Mouse (Mus musculus) layer of hippocampus, adult 18-20 months (tissue): Measurements from ENCODE around the gene AC170998.1. TPM values are rescaled to one million over a fixed set of nuclear protein-coding genes. Genes with fewer than 3 reads are reported as not detected.
"Not testable (repeated sequence)": the region's sequence is repeated elsewhere in the genome, so short reads cannot be mapped to it uniquely, and the experiment has no call there.

Experiments used
- DNase-seq, 2 experiments: peaks; one replicate each; pipeline ENCODE4 v3.0.0; 2022; ENCODE audit warnings: low spot score in 2 of 2
- total RNA-seq, 2 experiments: library from RNA; stranded (reverse); gene quantifications; 2 replicates each; pipeline ENCODE4 v1.2.3; 2021

AC170998.1 gene
- total RNA-seq, 2 experiments from 2014 or later: 2.1 to 3.1 TPM

DNA sequence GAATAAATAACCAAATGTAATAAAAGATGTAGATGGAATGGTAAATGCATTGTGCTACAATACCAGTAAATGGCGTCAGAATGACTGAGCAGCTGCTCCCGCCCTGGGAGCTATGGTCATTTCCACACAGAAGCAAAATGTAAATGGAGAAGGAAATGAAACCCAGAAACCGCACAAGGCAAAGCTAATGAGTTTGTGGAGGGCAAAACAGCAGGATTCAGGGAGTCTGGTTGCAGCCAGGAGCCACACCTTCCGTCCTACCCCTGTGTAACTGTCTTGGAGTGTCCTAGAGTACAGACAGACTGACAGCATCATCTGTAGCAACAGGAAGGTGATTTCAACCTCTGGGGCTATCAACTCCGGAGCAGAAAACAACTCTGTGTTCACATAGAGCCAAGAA, 30.6 kb downstream of the AC170998.1 start:
- DNase-seq: no peak

DNA sequence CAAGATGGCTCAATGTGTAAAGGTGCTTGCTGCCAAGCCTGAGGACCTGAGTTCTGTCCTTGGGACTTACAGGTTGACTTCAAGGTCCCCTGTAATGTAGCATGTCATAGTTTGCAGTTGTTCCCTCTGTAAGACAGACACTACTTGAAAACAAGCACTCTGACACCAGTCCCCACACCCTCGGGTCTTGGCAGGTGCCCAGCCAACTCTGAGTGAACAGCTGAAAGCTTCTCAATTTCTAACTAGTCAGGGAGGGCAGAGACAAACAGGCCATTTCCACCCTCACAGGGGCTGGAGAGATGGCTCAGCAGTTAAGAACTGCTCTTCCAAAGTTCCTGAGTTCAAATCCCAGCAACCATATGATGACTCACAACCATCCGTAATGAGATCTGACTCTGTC, 31.6 kb downstream of the AC170998.1 start:
- no peak for DNase-seq

DNA sequence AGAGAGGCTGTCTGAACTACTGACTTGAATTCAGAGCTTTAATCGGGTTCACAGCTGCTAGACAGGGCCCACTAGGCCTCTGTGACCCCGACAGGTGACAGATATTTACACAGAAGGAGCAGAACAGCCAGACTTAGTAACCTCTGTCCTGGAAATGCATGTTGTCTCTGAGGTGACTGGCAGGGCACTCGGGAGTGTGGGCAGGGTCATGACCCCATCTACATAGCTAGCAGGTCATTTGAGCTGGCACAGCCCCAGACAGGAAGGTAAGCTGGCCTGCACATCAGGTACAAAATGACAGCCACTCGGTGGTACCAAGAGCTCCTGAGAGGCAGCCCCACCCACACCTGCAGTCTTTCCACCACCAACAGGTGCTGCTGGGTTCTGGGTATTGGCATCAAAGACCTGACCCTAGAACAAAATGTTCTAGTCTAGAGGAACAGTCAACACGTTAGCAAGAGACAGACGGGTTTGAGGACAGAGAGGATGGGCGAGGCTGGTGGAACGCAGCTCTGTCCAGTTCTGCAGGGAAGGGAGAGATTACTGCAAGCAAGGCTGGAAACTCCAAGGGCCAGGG, 34.9 kb downstream of the AC170998.1 start:
- no peak for DNase-seq

DNA sequence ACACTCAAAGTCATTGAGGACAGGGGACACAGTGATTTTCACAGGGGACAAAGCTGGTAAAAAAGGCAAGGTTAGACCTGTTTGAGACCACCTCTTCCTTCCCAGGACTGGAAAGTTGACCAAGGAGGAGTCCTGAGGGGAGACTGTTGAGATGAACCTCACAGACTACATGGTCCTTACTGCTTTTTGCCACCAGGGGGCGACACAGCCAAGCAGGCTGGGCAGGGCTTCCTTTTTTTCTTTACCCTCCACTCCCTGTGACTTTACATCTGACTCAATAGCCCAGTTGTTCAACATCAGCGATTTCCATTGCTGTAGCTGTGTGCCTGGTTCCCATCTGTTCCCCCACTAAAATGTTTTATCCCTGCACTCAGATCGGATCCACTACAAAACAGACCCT, 36.0 kb downstream of the AC170998.1 start:
- peak; percentile 37 to 76 for DNase-seq

DNA sequence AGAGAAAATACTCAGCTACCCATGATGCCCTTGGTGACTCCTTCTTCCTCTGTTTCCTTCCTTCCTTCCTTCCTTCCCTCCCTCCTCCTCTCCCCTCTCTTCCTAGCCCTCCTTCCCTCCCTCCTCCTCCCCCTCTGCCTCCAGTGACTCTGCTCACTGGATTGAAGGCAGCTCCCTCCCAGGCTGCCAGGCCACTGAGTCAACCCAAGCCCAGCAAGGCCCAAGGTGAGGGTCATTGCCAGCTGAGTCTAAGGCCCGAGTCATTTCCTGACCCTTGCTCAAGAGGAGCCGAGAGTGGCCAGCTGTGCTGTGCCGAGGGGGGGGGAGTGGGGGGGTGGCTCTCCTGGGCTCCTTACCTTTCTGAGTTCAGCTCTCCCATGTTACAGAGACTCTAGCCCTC, 40.3 kb downstream of the AC170998.1 start:
- no peak for DNase-seq

DNA sequence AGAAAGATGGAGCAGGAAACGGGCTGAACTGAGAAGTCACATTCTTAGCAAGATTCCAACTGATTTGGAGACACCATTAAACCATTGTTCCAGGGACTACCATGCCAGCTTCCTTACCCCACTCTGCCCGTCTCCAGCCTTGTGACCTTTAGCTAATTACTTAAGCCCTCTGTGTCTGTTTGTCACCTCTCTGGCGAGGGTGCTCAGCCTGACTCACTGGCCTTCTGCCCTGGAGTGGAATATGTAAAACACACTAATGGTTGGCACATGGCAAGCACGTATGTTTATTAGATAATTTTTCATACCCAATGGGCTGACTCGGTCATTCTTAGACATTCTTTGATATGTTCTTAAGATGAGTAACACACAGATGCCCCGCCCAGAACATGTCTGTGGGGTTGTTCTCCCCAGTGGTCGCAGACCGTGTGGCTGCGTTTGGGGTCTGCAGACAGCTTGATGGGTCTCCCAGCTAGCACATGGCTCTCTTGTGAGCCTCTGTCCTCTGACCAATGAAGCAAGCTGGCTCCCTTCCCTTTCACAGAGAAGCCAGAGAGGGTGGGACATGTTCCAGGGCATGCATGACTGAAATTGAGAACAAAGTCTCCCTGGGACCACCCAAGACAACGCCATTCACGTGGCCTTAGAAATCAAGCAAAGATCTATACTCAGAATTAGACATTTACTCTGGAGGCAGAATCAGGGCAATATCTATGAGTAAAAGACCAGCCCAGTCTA, 41.1 kb downstream of the AC170998.1 start:
- DNase-seq: no peak

DNA sequence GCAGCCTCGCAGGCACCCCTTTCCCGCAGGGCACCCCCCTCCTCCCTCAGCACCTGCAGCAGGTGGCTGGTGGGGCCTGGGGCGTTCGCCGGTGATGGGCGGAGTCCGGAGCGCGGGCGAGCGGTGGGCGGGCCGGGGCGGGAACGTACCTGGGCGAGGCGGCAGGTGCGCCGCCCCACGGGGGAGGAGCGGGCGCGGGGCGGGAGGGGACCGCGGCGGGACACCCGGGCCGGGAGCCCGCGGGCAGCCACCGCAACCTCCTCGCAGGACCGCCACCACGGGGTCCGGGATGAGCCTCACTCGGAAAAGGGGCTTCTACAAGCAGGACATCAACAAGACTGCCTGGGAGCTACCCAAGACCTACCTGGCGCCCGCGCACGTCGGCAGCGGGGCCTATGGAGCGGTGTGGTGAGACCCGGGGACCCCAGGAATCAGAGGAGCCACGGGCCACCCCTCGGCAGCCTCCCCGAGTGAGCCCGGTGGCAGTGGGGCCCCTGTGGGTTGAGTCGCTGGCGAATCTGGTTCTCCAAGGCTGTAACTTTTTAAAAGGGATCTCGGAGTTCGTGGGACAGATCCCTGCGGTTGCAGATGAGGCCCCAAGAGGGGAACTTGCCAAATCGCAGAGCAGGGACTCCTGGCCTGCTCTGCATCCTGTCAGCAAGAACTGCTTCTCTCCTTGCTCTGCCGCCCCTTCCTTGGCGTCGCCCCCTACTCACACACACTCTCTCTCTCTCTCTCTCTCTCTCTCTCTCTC, 43.4 kb downstream of the AC170998.1 start, which contains the start of gene Mapk13:
Mapk13 (plus strand) TSS at position 177 of the 754 bp plus-strand sequence.
- no peak for DNase-seq

DNA sequence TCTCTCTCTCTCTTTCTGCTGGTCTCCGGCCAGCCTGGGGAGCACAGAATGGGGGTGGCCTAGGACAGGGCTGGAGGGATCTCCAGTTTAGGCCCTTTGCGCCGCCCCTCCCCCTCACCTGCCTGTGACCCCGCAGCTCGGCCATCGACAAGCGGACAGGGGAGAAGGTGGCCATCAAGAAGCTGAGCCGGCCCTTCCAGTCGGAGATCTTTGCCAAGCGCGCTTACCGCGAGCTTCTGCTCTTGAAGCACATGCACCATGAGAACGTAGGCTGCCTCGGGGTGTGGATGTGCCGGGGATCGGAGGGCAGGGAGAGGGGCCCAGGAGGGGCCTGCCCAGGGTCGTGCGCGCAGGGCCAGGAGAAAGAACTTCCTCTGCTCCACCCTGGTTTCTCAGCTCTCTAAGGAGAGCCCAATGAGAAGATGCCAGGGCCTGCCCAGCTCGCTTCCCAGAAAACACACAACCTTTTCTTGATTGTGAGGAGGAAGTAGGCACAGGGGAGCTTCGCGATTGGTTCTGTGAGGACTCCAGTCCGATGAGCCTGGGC, 44.1 kb downstream of the AC170998.1 start:
- no peak for DNase-seq

DNA sequence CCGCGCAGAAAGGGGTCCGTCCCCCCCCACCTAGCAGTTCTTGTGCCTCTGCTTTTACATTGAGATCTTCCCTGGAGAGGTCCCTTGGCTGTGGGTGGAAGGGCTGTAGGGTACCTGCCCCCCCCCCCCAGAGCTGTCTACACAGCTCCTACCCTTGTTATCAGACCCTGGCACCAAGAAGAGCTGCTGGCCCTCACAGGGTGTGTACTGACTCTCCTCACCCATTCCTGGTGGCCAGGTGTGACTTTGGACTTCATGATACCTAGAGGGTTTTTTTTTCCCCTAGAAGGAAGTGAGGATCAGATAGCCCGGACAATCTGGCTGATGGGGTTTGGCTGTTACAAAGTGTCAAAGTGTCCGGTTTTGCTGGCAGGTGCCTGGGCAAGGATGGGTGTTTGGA, 45.4 kb downstream of the AC170998.1 start:
- DNase-seq: no peak

DNA sequence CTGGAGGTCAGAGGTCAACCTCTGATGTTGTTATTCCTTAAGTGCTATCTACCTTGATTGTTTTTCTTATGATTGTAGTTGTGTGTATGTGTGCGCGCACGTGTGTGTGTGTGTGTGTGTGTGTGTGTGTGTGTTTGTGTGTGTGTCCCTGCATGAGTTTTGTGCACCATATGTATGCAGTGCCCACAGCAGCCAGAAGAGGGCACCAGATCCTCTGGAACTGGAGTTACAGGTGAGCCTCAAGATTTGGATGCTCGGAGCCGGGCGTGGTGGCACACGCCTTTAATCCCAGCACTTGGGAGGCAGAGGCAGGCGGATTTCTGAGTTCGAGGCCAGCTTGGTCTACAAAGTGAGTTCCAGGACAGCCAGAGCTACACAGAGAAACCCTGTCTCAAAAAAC, 48.4 kb downstream of the AC170998.1 start:
- not testable (repeated sequence) for DNase-seq

DNA sequence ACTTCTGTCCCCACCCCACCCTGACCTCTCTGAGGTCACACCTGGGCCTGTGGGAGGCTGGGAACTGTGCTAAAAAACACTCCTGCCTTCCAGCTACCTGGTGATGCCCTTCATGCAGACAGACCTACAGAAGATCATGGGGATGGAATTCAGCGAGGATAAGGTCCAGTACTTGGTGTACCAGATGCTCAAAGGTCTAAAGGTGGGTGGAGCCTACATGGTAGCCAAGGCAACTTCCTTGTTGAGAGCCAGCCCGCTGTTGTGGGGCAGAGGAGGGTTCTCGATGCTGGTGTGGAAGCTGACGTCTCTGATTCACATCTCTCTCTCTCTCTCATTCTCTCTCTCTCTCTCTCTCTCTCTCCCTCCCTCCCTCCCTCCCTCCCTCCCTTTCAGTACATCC, 49.3 kb downstream of the AC170998.1 start:
- DNase-seq: no peak

Other genes starting within 250 kb of the AC170998.1 start
- gene Fkbp5, start 208.6 kb upstream of the AC170998.1 start, total RNA-seq: 10 to 100 TPM; 81.9 to 84.3 TPM
- not detected for gene Armc12, start 195.3 kb upstream of the AC170998.1 start, total RNA-seq
- gene Clpsl2, start 176.7 kb upstream of the AC170998.1 start, total RNA-seq: not detected
- not detected for gene Clps, start 165.3 kb upstream of the AC170998.1 start, total RNA-seq
- 1 to 10 TPM; 3.8 to 3.9 TPM for gene Lhfpl5, start 150.4 kb upstream of the AC170998.1 start, total RNA-seq
- gene Srpk1, start 103.4 kb upstream of the AC170998.1 start, total RNA-seq: 10 to 100 TPM; 71.8 to 76.0 TPM
- gene Slc26a8, start 35.9 kb upstream of the AC170998.1 start, total RNA-seq: 1 to 10 TPM; 5.4 to 6.4 TPM
- 10 to 100 TPM; 75.0 to 80.5 TPM for gene Mapk14, start 34.8 kb upstream of the AC170998.1 start, total RNA-seq
- 1 to 10 TPM; 1.3 to 2.1 TPM for gene Mapk13, start 43.2 kb downstream of the AC170998.1 start, total RNA-seq
- 10 to 100 TPM; 42.0 to 52.3 TPM for gene Brpf3, start 75.0 kb downstream of the AC170998.1 start, total RNA-seq
- under 1 TPM; 0.41 to 0.87 TPM for gene Pnpla1, start 132.3 kb downstream of the AC170998.1 start, total RNA-seq
- 1 to 10 TPM; 4.1 to 5.5 TPM for gene 4930539E08Rik, start 189.2 kb downstream of the AC170998.1 start, total RNA-seq
- not detected for gene Pxt1, start 217.8 kb downstream of the AC170998.1 start, total RNA-seq
- 10 to 100 TPM; 56.9 to 70.4 TPM for gene Kctd20, start 225.9 kb downstream of the AC170998.1 start, total RNA-seq